Mouse (Mus musculus) hindbrain, embryonic 13.5 days (tissue): Measurements from ENCODE around the gene Nts. TPM values are rescaled to one million over a fixed set of nuclear protein-coding genes. Genes with fewer than 3 reads are reported as not detected.
"Not testable (repeated sequence)": the region's sequence is repeated elsewhere in the genome, so short reads cannot be mapped to it uniquely, and the experiment has no call there.

ENCODE experiments used
- ATAC-seq: fragments of 200-750 bp; cut with Nextera tagmentation; 2 replicates; pipeline ENCODE4 v1.8.0; 2017; ENCODE audit warnings: moderate TSS enrichment; ENCODE audit not compliant: low FRiP score
- H3K27ac ChIP-seq: fragments of 300-500 bp; sonication (generic); 2 replicates; pipeline ENCODE4 v1.5.1; 2015; ENCODE audit warnings: inconsistent platforms, mild to moderate bottlenecking, moderate library complexity
- H3K27me3 ChIP-seq: fragments of 300-500 bp; sonication (generic); 2 replicates; pipeline ENCODE4 v1.6.1; 2015; ENCODE audit warnings: mild to moderate bottlenecking, inconsistent platforms
- H3K36me3 ChIP-seq: fragments of 300-500 bp; sonication (generic); 2 replicates; pipeline ENCODE4 v1.6.1; 2015; ENCODE audit warnings: mild to moderate bottlenecking, inconsistent platforms
- H3K4me1 ChIP-seq: fragments of 300-500 bp; sonication (generic); replicated peaks from 2 replicates; pipeline ENCODE4 v1.6.1; 2015; ENCODE audit warnings: inconsistent platforms
- H3K4me2 ChIP-seq: fragments of 300-500 bp; sonication (generic); 2 replicates; pipeline ENCODE4 v1.6.1; 2015; ENCODE audit warnings: inconsistent platforms, mild to moderate bottlenecking, moderate library complexity
- H3K4me3 ChIP-seq: fragments of 300-500 bp; sonication (generic); 2 replicates; pipeline ENCODE4 v1.5.1; 2015; ENCODE audit warnings: mild to moderate bottlenecking, inconsistent platforms
- H3K9ac ChIP-seq: fragments of 300-500 bp; sonication (generic); 2 replicates; pipeline ENCODE4 v1.6.1; 2015; ENCODE audit warnings: mild to moderate bottlenecking, inconsistent platforms
- H3K9me3 ChIP-seq: fragments of 300-500 bp; sonication (generic); 2 replicates; pipeline ENCODE4 v1.6.1; 2016; ENCODE audit warnings: inconsistent platforms
- WGBS: fragments of 180-500 bp; shearing (Covaris S2); methylation state at CpG from one replicate; pipeline ENCODE4 v1.1.7; 2015; 5-methylcytosine and 5-hydroxymethylcytosine counted together
- polyA plus RNA-seq: library from polyadenylated mRNA; unstranded; fragments of >200 nt; fragmentation: Nextera tagmentation; extraction: Ambion mirVana; gene quantifications from 2 replicates; pipeline ENCODE4 v1.2.1, GENCODE M21; 2015

The Nts gene
- 3.5 and 3.9 TPM in 2 replicates for polyA plus RNA-seq

GRCm38 (mm10) chr10:102490386-102490785 is at the start of gene Nts:
TSS of gene Nts (minus strand) at chr10:102490486.
- H3K27me3 ChIP-seq = no peaks in the 10 kb centered on the region
- WGBS = 40% methylated on average over 3 of the region's 3 CpGs
- H3K4me3 ChIP-seq = no peak within 1 kb of the TSS
- H3K36me3 ChIP-seq = no peaks in the 10 kb centered on the region
- H3K27ac ChIP-seq = no peak within 1 kb of the TSS
- H3K9me3 ChIP-seq = no peaks in the 10 kb centered on the region
- no peak within 1 kb of the TSS for H3K9ac ChIP-seq
- H3K4me1 ChIP-seq = no peaks in the 10 kb centered on the region
- no peak within 1 kb of the TSS for H3K4me2 ChIP-seq
- no peak for ATAC-seq

DNA sequence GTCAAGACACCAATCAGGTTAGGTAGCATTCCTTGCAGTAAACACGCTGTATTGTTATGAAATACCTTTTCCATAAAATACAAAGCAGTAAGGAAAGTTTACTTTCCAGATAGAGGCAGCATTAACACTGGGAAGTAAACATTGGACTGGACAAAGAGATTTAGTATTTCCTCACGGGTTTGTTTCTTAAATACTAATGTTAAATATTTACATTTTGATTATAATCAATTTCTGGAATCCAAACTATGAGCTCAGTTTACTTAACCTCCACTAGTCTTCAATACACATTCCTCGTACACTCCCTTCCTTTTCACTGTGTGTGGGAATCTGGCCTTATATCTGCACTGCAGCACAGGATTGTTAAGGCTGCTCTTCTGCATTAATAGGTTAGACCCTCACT is 37.6 kb upstream of the Nts start:
- no peak overlapping the region for H3K4me2 ChIP-seq
- no peaks in the 10 kb centered on the region for H3K27me3 ChIP-seq
- no peak for ATAC-seq
- no peaks in the 10 kb centered on the region for H3K9me3 ChIP-seq
- H3K27ac ChIP-seq = no peak overlapping the region
- no peak overlapping the region for H3K4me3 ChIP-seq
- no peaks in the 10 kb centered on the region for H3K4me1 ChIP-seq
- H3K36me3 ChIP-seq = no peaks in the 10 kb centered on the region
- WGBS = 85% methylated on average over 3 of the region's 3 CpGs
- H3K9ac ChIP-seq = no peak overlapping the region

DNA sequence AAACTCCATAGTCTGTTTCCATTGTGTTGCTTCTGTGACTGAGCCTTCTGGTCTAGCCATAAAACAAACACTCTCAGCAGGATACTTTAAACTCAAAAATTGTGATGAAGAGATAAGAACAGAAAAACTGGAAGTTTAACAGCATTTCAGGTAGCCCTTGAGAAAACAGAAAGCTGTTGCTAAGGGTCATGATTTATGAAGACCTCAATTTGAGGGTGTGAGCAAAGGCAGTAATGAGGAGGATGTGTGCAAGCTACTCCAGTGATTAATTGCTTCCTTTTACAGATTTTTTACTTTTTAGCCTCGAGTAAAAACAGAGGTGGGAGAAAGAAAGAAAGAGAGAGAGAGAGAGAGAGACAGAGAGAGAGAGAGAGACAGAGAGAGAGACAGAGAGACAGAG is 23.9 kb upstream of the Nts start:
- Histone ChIP-seq H3K4me1 (0 out of 2 replicates have a peak, but pooled peaks cover 5% of the 10 kb centered on the region), H3K27me3 (no peaks in the 10 kb centered on the region), H3K4me3 (no peak overlapping the region), H3K9me3 (no peaks in the 10 kb centered on the region), H3K9ac (no peak overlapping the region), H3K4me2 (no peak overlapping the region), H3K27ac (no peak overlapping the region), H3K36me3 (no peaks in the 10 kb centered on the region)
- no peak for ATAC-seq
- WGBS = 34% methylated on average over 1 of the region's 1 CpGs

DNA sequence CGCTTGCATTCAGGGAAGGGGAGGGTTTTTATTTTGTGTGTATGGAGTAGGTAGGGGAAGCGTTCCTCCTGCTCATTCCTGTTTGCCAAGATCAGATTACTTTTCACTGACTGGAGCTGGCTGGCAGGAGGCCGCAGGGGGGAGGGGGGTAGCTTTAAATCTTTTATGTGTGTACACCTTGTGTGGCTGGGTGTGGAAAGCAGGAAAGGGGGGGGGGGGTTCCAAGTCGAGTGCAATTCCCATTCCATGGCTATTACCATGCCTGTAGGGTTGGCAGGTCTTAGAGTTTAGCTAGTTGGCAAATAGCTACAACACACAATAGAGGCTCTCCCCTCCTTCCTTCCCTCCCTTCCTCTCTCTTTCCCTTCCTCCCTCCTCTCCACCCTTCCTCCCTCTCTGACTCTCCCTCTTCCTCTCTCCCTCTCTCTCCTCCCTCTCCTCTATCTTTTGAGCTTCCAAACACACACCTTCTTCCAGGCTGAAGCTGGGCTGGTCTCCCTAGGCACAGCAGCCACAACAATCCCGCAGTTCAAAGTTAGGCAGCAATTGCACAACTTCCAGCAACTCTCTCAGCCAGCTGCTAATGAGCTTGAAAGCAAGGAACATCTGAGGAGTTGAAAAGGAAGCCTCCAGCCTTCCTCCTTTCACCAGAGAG is 21.6 kb upstream of the Nts start, which contains the start of gene Rassf9:
Rassf9 (plus strand) TSS at position 416 of the 655 bp plus-strand sequence.
- WGBS = 27% methylated on average over 4 of the region's 5 CpGs
- no peak within 1 kb of the TSS for H3K4me2 ChIP-seq

DNA sequence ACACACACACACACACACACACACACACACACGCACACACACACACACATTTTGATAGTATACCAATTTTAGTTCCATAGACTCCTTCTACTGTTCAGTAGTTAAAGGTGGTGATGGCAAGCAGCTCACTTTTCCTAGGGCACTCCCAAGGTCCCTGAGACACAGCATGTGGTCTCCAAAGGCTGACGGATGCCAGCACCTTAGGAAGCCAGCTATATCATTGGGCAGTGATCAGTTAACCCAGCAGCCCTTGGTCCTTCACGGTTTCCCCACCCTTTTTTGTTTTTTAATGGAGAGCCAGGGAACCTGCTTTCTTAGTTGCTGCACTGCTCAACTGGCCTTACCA is 21.1 kb upstream of the Nts start:
- Histone ChIP-seq H3K4me2 (no peak overlapping the region), H3K9ac (no peak overlapping the region), H3K27me3 (no peaks in the 10 kb centered on the region), H3K4me3 (no peak overlapping the region), H3K27ac (no peak overlapping the region), H3K4me1 (0 out of 2 replicates have a peak, but pooled peaks cover 5% of the 10 kb centered on the region), H3K36me3 (no peaks in the 10 kb centered on the region), H3K9me3 (no peaks in the 10 kb centered on the region)
- WGBS = 34% methylated on average over 3 of the region's 3 CpGs
- peak; percentile 7; the same call in 1 of the 2 replicates for ATAC-seq

More for the DNA sequence above, 21.6 kb upstream of the Nts start, which contains the start of gene Rassf9:
- H3K27ac ChIP-seq = no peak within 1 kb of the TSS
- no peaks in the 10 kb centered on the region for H3K9me3 ChIP-seq
- no peak within 1 kb of the TSS for H3K4me3 ChIP-seq
- H3K36me3 ChIP-seq = no peaks in the 10 kb centered on the region
- H3K27me3 ChIP-seq = no peaks in the 10 kb centered on the region
- H3K9ac ChIP-seq = no peak within 1 kb of the TSS
- ATAC-seq = peak; percentile 43; the same call in 1 of the 2 replicates
- 0 out of 2 replicates have a peak, but pooled peaks cover 5% of the 10 kb centered on the region for H3K4me1 ChIP-seq

- Histone ChIP-seq H3K9me3 (no peaks in the 10 kb centered on the region), H3K4me2 (no peak overlapping the region), H3K4me1 (0 out of 2 replicates have a peak, but pooled peaks cover 5% of the 10 kb centered on the region), H3K36me3 (no peaks in the 10 kb centered on the region), H3K27ac (no peak overlapping the region), H3K9ac (no peak overlapping the region), H3K4me3 (no peak overlapping the region), H3K27me3 (no peaks in the 10 kb centered on the region)
- 67% methylated on average over 4 of the region's 4 CpGs for WGBS
- ATAC-seq = no peak
Measured at GRCm38 (mm10) chr10:102507386-102507785, 17.1 kb upstream of the Nts start.

DNA sequence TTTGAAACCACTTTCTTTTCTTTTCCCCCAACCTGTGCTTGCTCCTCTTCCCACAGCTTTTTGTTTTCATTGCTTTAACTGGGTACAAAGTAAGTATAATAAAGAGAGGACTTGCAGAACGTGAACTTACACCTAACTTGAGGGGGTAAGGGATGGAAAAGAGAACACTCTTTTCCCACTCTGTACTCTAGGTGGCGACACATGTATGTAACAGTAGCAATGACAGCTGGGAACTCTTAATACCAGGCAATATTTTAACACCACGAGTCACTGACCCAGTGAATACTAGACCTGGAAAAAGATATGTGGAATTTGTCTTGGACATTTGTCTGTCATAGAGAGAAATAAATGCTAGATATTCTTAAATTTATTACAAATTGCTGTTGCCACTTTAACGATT is 8.5 kb upstream of the Nts start:
- Histone ChIP-seq H3K27me3 (no peaks in the 10 kb centered on the region), H3K27ac (no peak overlapping the region), H3K9me3 (no peaks in the 10 kb centered on the region), H3K4me3 (no peak overlapping the region), H3K9ac (no peak overlapping the region), H3K36me3 (no peaks in the 10 kb centered on the region), H3K4me2 (no peak overlapping the region), H3K4me1 (no peaks in the 10 kb centered on the region)
- no peak for ATAC-seq
- WGBS = 36% methylated on average over 4 of the region's 4 CpGs

- no peaks in the 10 kb centered on the region for H3K27me3 ChIP-seq
- H3K4me1 ChIP-seq = no peaks in the 10 kb centered on the region
- H3K9ac ChIP-seq = no peak overlapping the region
- 19% methylated on average over 3 of the region's 3 CpGs for WGBS
- no peaks in the 10 kb centered on the region for H3K36me3 ChIP-seq
- H3K9me3 ChIP-seq = no peaks in the 10 kb centered on the region
- no peak for ATAC-seq
- no peak overlapping the region for H3K4me3 ChIP-seq
- no peak overlapping the region for H3K4me2 ChIP-seq
- no peak overlapping the region for H3K27ac ChIP-seq
Measured at GRCm38 (mm10) chr10:102491792-102492191, 1.5 kb upstream of the Nts start.

DNA sequence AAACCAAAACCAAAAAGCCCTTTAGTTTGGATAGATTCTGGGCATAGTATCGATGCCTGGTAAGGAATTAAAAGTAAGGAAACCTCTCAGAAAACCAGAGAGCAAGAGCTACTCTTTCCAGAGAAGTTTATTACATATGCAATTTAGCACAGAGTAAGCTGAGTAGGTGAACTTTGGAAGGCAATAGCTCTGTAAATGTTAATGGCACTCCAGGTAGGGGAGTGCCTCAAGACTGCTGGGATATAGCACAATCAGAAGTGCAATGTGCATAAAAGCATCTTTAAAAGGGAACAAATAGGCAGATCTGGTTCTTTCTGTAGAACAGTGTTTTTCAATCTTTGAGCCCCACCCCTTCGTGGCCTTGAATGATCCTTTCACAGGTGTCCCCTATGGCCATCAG is 20.9 kb downstream of the Nts start:
- 86% methylated on average over 2 of the region's 2 CpGs for WGBS
- Histone ChIP-seq H3K4me3 (no peak overlapping the region), H3K36me3 (no peaks in the 10 kb centered on the region), H3K4me2 (no peak overlapping the region), H3K27ac (no peak overlapping the region), H3K9me3 (no peaks in the 10 kb centered on the region), H3K27me3 (no peaks in the 10 kb centered on the region), H3K4me1 (no peaks in the 10 kb centered on the region), H3K9ac (no peak overlapping the region)
- no peak for ATAC-seq

DNA sequence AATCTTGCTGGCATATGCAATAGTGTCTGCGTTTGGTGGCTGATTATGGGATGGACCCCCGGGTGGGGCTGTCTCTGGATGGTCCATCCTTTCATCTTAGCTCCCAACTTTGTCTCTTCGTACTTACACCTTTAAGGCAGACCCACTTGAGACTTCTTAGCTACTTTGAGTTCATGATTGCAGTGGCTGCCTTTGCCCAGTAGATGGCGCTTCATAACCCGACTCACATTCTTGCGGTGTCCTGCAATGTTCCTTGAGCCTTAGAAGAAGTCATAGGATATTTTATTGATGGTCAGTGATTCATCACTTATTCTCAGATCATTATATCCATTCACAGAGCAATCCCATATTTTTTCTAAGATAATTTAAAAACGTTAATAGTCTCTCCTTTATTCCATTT is 38.5 kb downstream of the Nts start:
- Histone ChIP-seq H3K27ac (no peak overlapping the region), H3K36me3 (no peaks in the 10 kb centered on the region), H3K4me1 (no peaks in the 10 kb centered on the region), H3K27me3 (no peaks in the 10 kb centered on the region), H3K4me2 (no peak overlapping the region), H3K9ac (no peak overlapping the region), H3K9me3 (no peaks in the 10 kb centered on the region; the same call in 1 of the 2 replicates), H3K4me3 (no peak overlapping the region)
- ATAC-seq = no peak
- 14% methylated on average over 7 of the region's 7 CpGs for WGBS

DNA sequence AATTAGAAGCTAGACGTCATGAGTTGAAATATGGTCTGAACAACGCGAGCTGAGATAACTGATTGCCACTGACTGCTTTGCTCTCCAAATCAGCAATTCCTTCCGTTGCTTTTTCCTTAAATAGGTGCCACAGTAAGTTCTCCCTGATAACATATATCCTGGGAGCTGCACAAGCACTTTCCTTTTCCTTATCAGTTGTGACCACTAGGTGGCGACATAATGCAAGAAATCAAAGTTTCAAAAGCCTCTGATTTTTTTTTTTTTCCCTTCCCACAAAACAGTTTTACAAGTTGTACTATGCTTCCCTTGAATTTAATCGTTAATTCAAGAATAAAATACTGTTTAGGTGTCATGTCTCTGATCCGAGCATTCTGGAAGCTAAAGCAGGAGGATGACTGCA is 40.8 kb downstream of the Nts start:
- 6% methylated on average over 7 of the region's 7 CpGs for WGBS
- H3K9ac ChIP-seq = no peak overlapping the region
- no peaks in the 10 kb centered on the region for H3K36me3 ChIP-seq
- no peak overlapping the region for H3K4me2 ChIP-seq
- no peaks in the 10 kb centered on the region for H3K4me1 ChIP-seq
- no peak overlapping the region for H3K27ac ChIP-seq
- H3K4me3 ChIP-seq = no peak overlapping the region
- no peaks in the 10 kb centered on the region for H3K27me3 ChIP-seq
- H3K9me3 ChIP-seq = no peaks in the 10 kb centered on the region
- no peak for ATAC-seq

GRCm38 (mm10) chr10:102444912-102445556 is 45.3 kb downstream of the Nts start:
- Histone ChIP-seq H3K36me3 (no peaks in the 10 kb centered on the region), H3K27me3 (no peaks in the 10 kb centered on the region), H3K9ac (no peak overlapping the region), H3K4me2 (no peak overlapping the region), H3K4me3 (no peak overlapping the region), H3K4me1 (no peaks in the 10 kb centered on the region), H3K9me3 (no peaks in the 10 kb centered on the region), H3K27ac (no peak overlapping the region)
- peak; percentile 81 for ATAC-seq
- 39% methylated on average over 2 of the region's 2 CpGs for WGBS

- peak; percentile 46; the same call in 1 of the 2 replicates for ATAC-seq
- WGBS = 47% methylated on average over 6 of the region's 6 CpGs
- not testable (repeated sequence) for H3K4me3 ChIP-seq, H3K9ac ChIP-seq, H3K27me3 ChIP-seq, H3K27ac ChIP-seq, H3K36me3 ChIP-seq, H3K4me1 ChIP-seq, H3K9me3 ChIP-seq
- H3K4me2 ChIP-seq = 0 out of 2 replicates have a peak overlapping the region, but pooled peaks have one; percentile 23
Measured at GRCm38 (mm10) chr10:102435467-102435866, 54.8 kb downstream of the Nts start.
